Mouse (Mus musculus): ENCODE measurements around the gene S100a11.

- TF ChIP-seq CTCF (IDR thresholded peaks at IDR 0.05; ENCODE audit: extremely low read depth, insufficient read depth, low read length) (no peak), POLR2A (IDR thresholded peaks at IDR 0.05; ENCODE audit: extremely low read depth, insufficient read depth, low read length) (0 out of 2 replicates have a peak, but pooled peaks have one; percentile 28)
Observed at GRCm38 (mm10) chr3:93554981-93555877, 34.9 kb downstream of the S100a11 start, which contains the start of gene S100a10.
